Mouse (Mus musculus) central nervous system, embryonic 11.5 days (tissue): ENCODE results near the gene Ddx60. TPM values are rescaled to one million over a fixed set of nuclear protein-coding genes. Genes with fewer than 3 reads are reported as not detected.

ENCODE experiments used
- polyA plus RNA-seq: library from polyadenylated mRNA; depleted of rRNA; stranded (reverse); fragments of >200 nt; gene quantifications from 2 replicates; pipeline ENCODE4 v1.2.3, GENCODE M21; 2012; rRNA removed

Gene Ddx60
- polyA plus RNA-seq: 0.23 and 0.26 TPM in 2 replicates

DNA sequence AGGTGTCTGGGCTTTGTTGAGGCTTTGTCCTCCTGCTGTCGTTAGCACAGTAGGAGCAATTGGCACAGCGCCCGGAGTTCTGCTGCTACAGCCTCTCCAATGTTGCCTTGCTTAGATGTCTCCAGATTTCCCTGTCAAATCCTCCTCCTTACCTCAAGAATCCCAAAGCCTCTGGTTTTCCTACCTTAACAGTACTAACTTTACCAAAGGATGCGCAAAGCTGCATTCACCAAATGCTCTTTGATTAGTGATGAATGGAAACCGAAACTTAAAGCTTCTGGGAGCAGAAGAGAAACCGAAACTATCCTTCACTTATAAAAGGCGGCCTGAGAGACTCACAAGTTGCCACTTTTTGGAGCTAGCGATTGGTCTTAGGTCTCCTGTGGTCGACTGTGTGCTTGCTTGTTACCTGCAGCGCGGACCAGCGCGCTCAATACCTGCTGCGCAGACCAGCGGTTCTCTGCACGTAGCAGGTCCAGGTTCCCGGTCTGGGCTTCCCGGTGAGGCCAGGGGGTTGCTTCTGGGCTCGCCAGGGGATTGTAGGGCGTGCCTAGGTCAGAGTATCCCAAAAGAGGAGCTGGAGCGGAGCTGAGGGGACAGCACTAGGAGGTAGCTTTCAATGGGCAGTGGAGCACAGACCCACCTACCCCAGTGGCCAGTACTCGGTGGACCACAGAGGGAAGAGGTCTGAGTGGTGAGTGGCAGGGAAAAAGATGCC, at the start of gene Ddx60:
TSS of gene Ddx60 (plus strand) at position 311 of the 718 bp plus-strand sequence.

DNA sequence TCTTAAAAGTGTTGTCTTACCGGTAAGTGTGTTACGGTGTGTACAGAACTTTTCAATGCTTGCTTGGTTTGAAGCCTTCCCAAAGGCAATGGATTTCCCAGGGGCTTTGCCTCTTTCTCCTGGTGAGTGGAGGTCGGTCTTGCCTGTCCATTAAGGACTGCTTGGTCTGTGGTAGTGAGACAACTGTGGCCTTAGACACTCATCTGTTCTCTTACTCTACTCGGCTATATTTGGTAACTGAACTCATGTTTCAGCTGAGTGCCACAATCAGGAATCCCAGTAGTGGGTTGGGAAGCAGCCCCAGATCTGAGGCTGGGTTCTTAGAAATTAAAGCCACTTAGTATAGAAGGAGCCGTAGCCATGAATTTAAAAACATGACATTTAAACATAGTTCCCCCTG, 25.4 kb upstream of the Ddx60 start, which contains the start of gene Palld:
TSS of gene Palld (minus strand) at position 170 of the 400 bp plus-strand sequence.

Other genes starting within 250 kb of the Ddx60 start
- gene Palld, start 25.4 kb upstream of the Ddx60 start, polyA plus RNA-seq: 24.2 and 43.0 TPM in 2 replicates
- not detected in 2 replicates for gene Anxa10, start 195.1 kb downstream of the Ddx60 start, polyA plus RNA-seq